Mouse (Mus musculus) bone marrow, adult 2 months (tissue): ENCODE measurements at regions not wholly inside any gene's neighbourhood (a gene's known extent, or its start where the extent isn't known, plus 50 kb on each side); places are given as distances from the start of the nearest gene placed in this dataset.

Experiments used
- H3K27ac ChIP-seq: fragments of 200-500 bp; 2 replicates; pipeline ENCODE4 v1.5.1; 2012; ENCODE audit warnings: low read depth, mild to moderate bottlenecking, control low read depth, inconsistent platforms, low read length; ENCODE audit not compliant: control insufficient read depth, poor library complexity, insufficient read depth
- H3K4me1 ChIP-seq: fragments of 200-500 bp; 2 replicates; pipeline ENCODE4 v1.6.1; 2011; ENCODE audit warnings: low read length; ENCODE audit not compliant: control insufficient read depth, insufficient read depth
- H3K4me3 ChIP-seq: fragments of 200-500 bp; replicated peaks from 2 replicates; pipeline ENCODE3; 2011; ENCODE audit warnings: mild to moderate bottlenecking, low read depth, low read length, control low read depth; ENCODE audit not compliant: control insufficient read depth
- CTCF ChIP-seq: fragments of 200-500 bp; IDR thresholded peaks from 2 replicates; pipeline ENCODE4 v1.5.1; 2011; ENCODE audit warnings: low read length, control low read depth; ENCODE audit not compliant: control insufficient read depth, insufficient read depth
- POLR2A ChIP-seq: fragments of 200-500 bp; IDR thresholded peaks from 2 replicates; pipeline ENCODE4 v1.6.1; 2011; ENCODE audit warnings: low read depth, mild to moderate bottlenecking, control low read depth, low read length, borderline replicate concordance; ENCODE audit not compliant: control insufficient read depth
- WGBS: fragments of 180-500 bp; shearing (Covaris S2); methylation state at CpG from one replicate; pipeline ENCODE4 v1.1.7; 2018; 5-methylcytosine and 5-hydroxymethylcytosine counted together

DNA sequence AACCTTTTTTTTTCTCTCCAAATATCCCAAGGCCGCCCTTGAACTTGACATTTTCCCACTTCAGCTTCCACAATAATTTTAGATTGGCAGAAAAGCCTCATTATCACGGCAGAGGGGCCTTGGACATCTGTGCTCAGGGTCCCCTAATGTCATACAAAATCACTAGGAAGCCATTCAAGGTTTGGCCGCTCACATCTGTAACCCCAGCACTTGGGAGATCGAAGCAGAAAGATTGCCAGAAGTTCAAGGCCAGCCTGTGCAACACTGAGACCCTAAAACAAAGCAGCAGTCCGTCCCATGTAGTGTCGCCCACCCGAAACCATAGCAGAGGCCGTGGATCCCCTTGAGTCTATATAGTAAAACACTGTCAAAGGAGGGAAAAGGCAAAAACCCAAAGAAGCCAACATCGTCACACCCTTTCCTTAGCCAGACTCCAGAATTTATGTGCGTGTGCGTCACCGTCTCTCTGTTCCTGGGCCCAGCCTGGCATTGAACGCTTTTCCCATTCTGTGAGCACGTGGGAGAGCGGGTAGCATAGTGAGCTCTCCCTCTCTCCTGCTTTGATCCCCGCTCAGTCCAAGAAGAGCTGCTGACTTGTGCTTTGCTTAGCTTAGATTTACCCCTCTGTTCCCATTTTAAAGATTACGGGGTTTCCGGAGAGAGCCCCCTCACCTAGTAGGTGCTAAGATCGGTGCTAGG lies 74.0 kb upstream of the Tbx3 start:
- 88% methylated on average over 19 of the region's 19 CpGs for WGBS
- Histone ChIP-seq H3K27ac (no peak overlapping the region), H3K4me1 (no peaks in the 10 kb centered on the region), H3K4me3 (no peak overlapping the region)
- TF ChIP-seq POLR2A (no peak), CTCF (no peak)

DNA sequence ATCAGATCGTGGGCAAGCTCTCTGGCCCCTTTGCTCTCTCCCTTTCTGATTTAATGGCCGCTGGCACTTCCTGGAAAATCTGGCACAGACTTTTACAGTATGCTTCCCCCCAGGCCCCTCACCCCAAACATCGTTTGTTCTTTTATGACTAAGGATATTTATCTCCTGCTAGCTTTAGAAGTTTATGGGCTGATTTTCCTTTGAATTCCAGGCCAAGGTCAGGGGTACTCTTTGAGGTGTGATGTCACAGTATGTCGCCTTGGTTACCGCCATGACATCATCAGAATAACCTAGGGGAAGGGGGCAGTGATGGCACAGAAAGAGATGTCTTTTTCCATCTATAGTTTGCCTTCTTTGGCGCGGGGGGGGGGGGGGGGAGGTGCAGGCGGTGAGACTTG lies 73.5 kb upstream of the Tbx3 start:
- TF ChIP-seq POLR2A (no peak), CTCF (no peak)
- Histone ChIP-seq H3K27ac (no peak overlapping the region), H3K4me3 (no peak overlapping the region), H3K4me1 (no peaks in the 10 kb centered on the region)
- 65% methylated on average over 8 of the region's 8 CpGs for WGBS

DNA sequence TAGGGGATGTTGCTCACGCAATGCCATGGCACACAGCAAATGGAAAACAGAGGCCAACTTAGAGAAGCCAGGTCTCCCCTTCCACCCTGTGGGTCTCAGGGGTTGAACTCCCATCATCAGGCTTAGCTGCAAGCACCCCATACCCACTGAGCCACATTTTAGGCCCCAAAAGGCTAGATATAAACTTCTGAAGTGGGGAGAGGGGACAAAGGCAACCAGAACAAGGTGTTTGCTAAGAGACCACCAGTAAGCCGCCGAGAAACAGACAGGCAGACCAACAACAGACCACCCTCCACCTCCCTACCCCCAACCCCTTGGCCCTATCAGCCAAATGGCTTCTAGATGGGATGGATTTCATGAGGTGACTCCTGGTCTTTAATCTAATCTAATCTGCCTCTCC lies 72.9 kb upstream of the Tbx3 start:
- 89% methylated on average over 3 of the region's 3 CpGs for WGBS
- TF ChIP-seq CTCF (no peak), POLR2A (no peak)
- Histone ChIP-seq H3K4me1 (no peaks in the 10 kb centered on the region), H3K27ac (no peak overlapping the region), H3K4me3 (no peak overlapping the region)

DNA sequence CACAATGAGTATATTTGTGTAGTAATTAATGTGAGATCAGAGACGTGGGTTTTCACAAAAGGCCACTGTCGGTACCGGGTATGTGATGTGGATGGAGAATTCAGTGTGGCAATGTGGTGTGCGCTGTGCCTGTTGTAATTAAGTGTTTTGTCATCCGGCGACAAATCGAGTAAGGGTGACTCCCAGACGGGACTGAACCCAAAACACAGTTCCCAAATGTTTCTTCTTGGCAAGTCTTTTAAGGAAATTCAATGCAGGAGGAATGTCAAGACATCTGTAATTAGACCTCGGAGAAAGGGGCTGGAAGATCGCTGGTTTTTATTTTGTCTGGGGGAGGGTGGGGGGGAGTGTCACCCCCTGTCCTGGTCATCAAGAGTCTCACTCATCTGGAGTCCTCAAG lies 72.3 kb upstream of the Tbx3 start:
- 85% methylated on average over 10 of the region's 10 CpGs for WGBS
- TF ChIP-seq POLR2A (no peak), CTCF (no peak)
- no peak overlapping the region for H3K27ac ChIP-seq
- no peaks in the 10 kb centered on the region for H3K4me1 ChIP-seq
- H3K4me3 ChIP-seq = no peak overlapping the region

DNA sequence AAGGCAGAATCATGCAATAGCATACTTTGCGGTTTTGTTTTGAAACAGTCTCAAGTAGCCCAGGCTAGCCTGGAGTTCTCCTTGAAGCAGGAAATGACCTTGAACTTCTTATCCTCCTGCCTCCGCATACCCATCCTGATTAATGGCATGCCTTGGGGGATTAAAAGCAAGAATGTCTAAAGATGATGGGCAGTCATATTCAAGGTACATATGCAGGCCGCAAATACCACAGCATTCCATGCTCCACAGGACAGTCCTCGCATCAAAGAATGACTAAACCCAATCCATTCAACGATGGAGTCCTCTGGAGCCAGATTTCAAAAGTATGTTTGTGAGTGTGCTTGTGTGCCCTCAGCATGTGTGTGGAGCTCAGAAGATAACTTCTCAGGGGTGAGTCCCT lies 69.1 kb upstream of the Tbx3 start:
- Histone ChIP-seq H3K4me3 (no peak overlapping the region), H3K27ac (no peak overlapping the region), H3K4me1 (no peaks in the 10 kb centered on the region)
- 91% methylated on average over 5 of the region's 5 CpGs for WGBS
- no peak for TF ChIP-seq POLR2A
- TF ChIP-seq CTCF = no peak

DNA sequence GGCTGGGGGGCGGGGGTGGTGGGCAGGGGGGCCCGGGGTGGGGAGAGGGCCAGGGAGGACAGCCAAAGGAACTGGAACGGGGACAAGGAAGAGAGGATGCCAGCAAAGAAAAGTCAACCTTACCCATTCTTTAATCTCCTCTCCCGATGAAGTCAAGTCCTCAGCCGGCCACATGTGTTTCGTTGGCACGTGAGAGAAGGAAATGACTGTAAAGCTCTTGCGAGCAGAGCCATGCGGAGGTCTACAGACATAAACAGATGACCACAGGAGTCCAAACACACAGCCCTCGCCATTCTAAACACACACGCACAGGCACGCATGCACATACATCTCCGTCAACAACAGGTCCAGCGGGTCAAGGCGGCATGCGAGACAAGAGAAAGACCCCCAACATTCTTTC lies 68.5 kb upstream of the Tbx3 start:
- TF ChIP-seq CTCF = no peak
- no peak for TF ChIP-seq POLR2A
- H3K4me3 ChIP-seq = no peak overlapping the region
- H3K27ac ChIP-seq = no peak overlapping the region
- 78% methylated on average over 16 of the region's 16 CpGs for WGBS
- no peaks in the 10 kb centered on the region for H3K4me1 ChIP-seq

DNA sequence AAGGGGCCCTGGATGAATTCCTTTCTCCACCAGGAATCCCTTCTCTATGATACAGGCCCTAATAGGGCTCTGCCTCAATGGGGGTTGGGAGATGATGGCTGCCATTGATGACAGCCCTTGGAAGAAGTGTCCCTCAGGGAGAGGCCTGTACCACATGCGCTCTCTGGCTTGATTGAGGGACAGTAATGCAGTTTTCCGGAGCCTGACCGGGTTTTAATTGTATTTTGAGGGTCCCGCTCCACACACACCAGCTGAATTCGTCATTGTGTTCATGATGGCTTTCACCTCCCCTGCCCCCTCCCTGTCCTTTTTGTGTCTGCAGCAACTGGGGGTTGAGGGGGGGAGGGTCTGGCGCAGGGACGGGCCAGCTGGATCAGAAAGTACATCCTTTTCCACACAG lies 65.0 kb upstream of the Tbx3 start:
- H3K4me1 ChIP-seq = no peaks in the 10 kb centered on the region
- TF ChIP-seq POLR2A (no peak), CTCF (no peak)
- no peak overlapping the region for H3K27ac ChIP-seq
- 74% methylated on average over 7 of the region's 7 CpGs for WGBS
- H3K4me3 ChIP-seq = no peak overlapping the region

DNA sequence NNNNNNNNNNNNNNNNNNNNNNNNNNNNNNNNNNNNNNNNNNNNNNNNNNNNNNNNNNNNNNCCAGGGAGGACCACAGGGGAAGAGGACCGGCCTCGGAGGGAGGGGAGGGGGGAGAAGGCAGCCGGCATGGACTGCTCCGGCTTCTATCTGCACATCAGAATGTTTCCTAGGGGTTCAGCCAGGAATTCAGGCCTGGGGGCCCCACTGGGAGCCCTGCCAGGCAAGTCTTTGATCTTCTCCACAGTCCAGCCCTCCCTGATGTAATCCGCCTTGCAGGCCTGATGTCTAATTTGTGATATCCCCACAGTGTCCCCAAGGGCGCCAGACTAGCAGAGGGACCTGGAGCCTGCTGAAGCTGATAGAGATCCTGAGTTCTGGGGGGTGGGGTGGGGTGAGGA lies 57.1 kb upstream of the Tbx3 start:
- H3K27ac ChIP-seq = no peak overlapping the region
- TF ChIP-seq POLR2A (no peak), CTCF (no peak)
- H3K4me3 ChIP-seq = no peak overlapping the region
- 75% methylated on average over 6 of the region's 6 CpGs for WGBS
- no peaks in the 10 kb centered on the region for H3K4me1 ChIP-seq
